Mouse (Mus musculus) G1E (cell line): ENCODE data around the gene Hmcn2. TPM values are rescaled to one million over a fixed set of nuclear protein-coding genes. Genes with fewer than 3 reads are reported as not detected.

ENCODE experiments used
- ATAC-seq: 2 replicates; pipeline ENCODE4 v1.8.0; 2016; ENCODE audit warnings: mild to moderate bottlenecking; ENCODE audit not compliant: insufficient number of reproducible peaks, poor library complexity, low FRiP score, severe bottlenecking; ENCODE audit errors: extremely low read depth
- DNase-seq: peaks from one replicate; pipeline ENCODE4 v3.0.0; 2012; ENCODE audit warnings: low spot score
- H3K27me3 ChIP-seq: 2 replicates; pipeline ENCODE4 v1.6.1; 2012; ENCODE audit warnings: mild to moderate bottlenecking, low read length, inconsistent platforms; ENCODE audit not compliant: insufficient read depth
- H3K36me3 ChIP-seq: replicated peaks from 2 replicates; pipeline ENCODE3; 2012; ENCODE audit warnings: mild to moderate bottlenecking, inconsistent platforms
- H3K4me1 ChIP-seq: 2 replicates; pipeline ENCODE4 v1.6.1; 2012; ENCODE audit warnings: low read depth, low read length, inconsistent platforms, mixed read lengths; ENCODE audit not compliant: insufficient read depth
- H3K4me3 ChIP-seq: 2 replicates; pipeline ENCODE4 v1.5.1; 2012; ENCODE audit warnings: low read depth, mild to moderate bottlenecking, inconsistent platforms, low read length, moderate library complexity, mixed read lengths
- H3K9me3 ChIP-seq: replicated peaks from 2 replicates; pipeline ENCODE4 v1.6.1; 2012; ENCODE audit warnings: inconsistent platforms
- CTCF ChIP-seq: IDR thresholded peaks from 2 replicates; pipeline ENCODE4 v1.5.1; 2012; ENCODE audit warnings: low read depth, low read length, inconsistent platforms, mixed read lengths
- GATA1 ChIP-seq: IDR thresholded peaks from 2 replicates; pipeline ENCODE4 v1.6.1; 2012; ENCODE audit warnings: borderline replicate concordance, low read length, inconsistent platforms, mixed read lengths
- GATA2 ChIP-seq: IDR thresholded peaks from 2 replicates; pipeline ENCODE4 v1.6.1; 2012; ENCODE audit warnings: low read depth, low read length, inconsistent platforms, borderline replicate concordance
- POLR2AphosphoS5 ChIP-seq: IDR thresholded peaks from 2 replicates; pipeline ENCODE4 v1.6.1; 2012; ENCODE audit warnings: low read depth, low read length, inconsistent platforms; ENCODE audit not compliant: insufficient replicate concordance
- TAL1 ChIP-seq: conservative IDR thresholded peaks from 2 replicates; pipeline ENCODE4 v1.6.1; 2012; ENCODE audit warnings: low read depth, low read length, inconsistent platforms, mixed read lengths
- polyA plus RNA-seq: library from polyadenylated mRNA; stranded (reverse); fragments of >175 nt; gene quantifications from 2 replicates; pipeline ENCODE4 v1.2.3, GENCODE M21; 2012
- total RNA-seq, 2 experiments: library from RNA; stranded (forward) in 1 of 2; stranded (reverse) in 1 of 2; fragments of 200-1000 nt in 1 of 2; fragments of >200 nt in 1 of 2; fragmentation: Nextera tagmentation in 1 of 2; gene quantifications; 2 replicates each; pipeline ENCODE4 v1.2.3; 2014 to 2017

Gene Hmcn2
- total and polyA plus RNA-seq, 3 experiments = 0.16 TPM; not detected in 2

- Histone ChIP-seq H3K36me3 (no peaks in the 10 kb centered on the region), H3K4me3 (no peak overlapping the region), H3K27me3 (peaks cover 18% of the 10 kb centered on the region), H3K9me3 (no peaks in the 10 kb centered on the region), H3K4me1 (0 out of 2 replicates have a peak, but pooled peaks cover 4% of the 10 kb centered on the region)
- no peak for ATAC-seq
- no peak for TF ChIP-seq TAL1
- no peak for TF ChIP-seq GATA2
- no peak for TF ChIP-seq GATA1
- TF ChIP-seq POLR2AphosphoS5 = no peak
- no peak for TF ChIP-seq CTCF
- DNase-seq = no peak
Measured at GRCm38 (mm10) chr2:31274993-31275392, 39.2 kb upstream of the Hmcn2 start.

- Histone ChIP-seq H3K27me3 (peaks cover 18% of the 10 kb centered on the region; the same call in 1 of the 2 replicates), H3K4me1 (no peaks in the 10 kb centered on the region), H3K36me3 (no peaks in the 10 kb centered on the region), H3K4me3 (no peak overlapping the region), H3K9me3 (no peaks in the 10 kb centered on the region)
- no peak for ATAC-seq
- no peak for TF ChIP-seq CTCF
- TF ChIP-seq TAL1 = no peak
- no peak for DNase-seq
Measured at GRCm38 (mm10) chr2:31277810-31278209, 36.4 kb upstream of the Hmcn2 start.

- no peak for ATAC-seq
- no peaks in the 10 kb centered on the region for H3K4me1 ChIP-seq
- TF ChIP-seq TAL1 (no peak), CTCF (no peak), POLR2AphosphoS5 (no peak), GATA2 (no peak)
- H3K9me3 ChIP-seq = no peaks in the 10 kb centered on the region
- no peak for DNase-seq
- H3K4me3 ChIP-seq = no peak overlapping the region
- peaks cover 19% of the 10 kb centered on the region; the same call in 1 of the 2 replicates for H3K27me3 ChIP-seq
- no peaks in the 10 kb centered on the region for H3K36me3 ChIP-seq
Measured at GRCm38 (mm10) chr2:31278483-31278882, 35.7 kb upstream of the Hmcn2 start.

DNA sequence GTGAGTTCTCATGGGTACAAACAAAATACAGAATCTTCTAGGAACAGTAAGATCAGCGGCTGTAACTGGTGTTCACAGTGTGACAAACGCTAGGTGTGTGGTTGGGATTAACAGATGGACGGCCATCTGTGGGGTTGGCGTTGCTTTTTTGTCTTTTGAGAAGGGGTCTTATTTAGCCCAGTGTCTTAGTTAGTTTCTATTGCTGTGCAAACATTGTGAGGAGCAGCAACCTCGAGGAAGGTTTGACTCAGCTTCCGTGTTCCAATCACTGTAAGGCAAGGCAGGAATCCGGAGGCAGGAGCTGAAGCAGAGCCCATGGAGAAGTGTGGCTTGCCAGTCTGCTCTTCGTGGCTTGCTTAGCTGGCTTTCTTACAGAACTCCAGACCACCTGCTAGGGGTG is 33.1 kb upstream of the Hmcn2 start:
- Histone ChIP-seq H3K4me3 (no peak overlapping the region), H3K27me3 (peaks cover 14% of the 10 kb centered on the region; the same call in 1 of the 2 replicates), H3K4me1 (no peaks in the 10 kb centered on the region), H3K36me3 (no peaks in the 10 kb centered on the region), H3K9me3 (no peaks in the 10 kb centered on the region)
- DNase-seq (no peak), ATAC-seq (no peak)
- TF ChIP-seq GATA2 (no peak), GATA1 (no peak), CTCF (no peak), TAL1 (no peak), POLR2AphosphoS5 (no peak)

DNA sequence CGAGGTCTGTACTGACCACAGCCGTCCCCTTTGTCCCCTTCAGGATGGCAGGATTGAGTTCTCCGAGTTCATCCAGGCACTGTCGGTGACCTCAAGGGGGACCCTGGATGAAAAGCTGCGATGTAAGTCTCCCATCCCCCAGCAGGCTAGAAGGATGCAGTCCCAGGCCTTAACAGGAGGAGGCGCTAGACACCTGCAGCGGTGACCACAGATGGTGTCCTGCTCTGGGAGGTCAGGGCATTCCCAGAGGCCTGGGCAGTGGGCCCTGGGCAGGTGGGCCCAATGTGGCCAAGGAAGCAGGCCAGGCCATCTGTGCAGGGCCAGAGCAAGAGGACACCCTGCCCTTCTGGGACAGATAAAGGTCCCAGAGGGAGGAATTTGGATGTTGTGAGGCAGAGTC is 31.9 kb upstream of the Hmcn2 start:
- H3K4me3 ChIP-seq = no peak overlapping the region
- ATAC-seq (no peak), DNase-seq (no peak)
- no peaks in the 10 kb centered on the region for H3K36me3 ChIP-seq
- TF ChIP-seq GATA2 (no peak), POLR2AphosphoS5 (no peak), GATA1 (no peak), CTCF (peak; percentile 19; the same call in 1 of the 2 replicates)
- H3K27me3 ChIP-seq = peaks cover 13% of the 10 kb centered on the region; the same call in 1 of the 2 replicates
- H3K9me3 ChIP-seq = no peaks in the 10 kb centered on the region
- no peaks in the 10 kb centered on the region for H3K4me1 ChIP-seq

- ATAC-seq = no peak
- H3K27me3 ChIP-seq = peaks cover 10% of the 10 kb centered on the region; the same call in 1 of the 2 replicates
- no peaks in the 10 kb centered on the region for H3K36me3 ChIP-seq
- H3K4me1 ChIP-seq = no peaks in the 10 kb centered on the region
- TF ChIP-seq POLR2AphosphoS5 (no peak), GATA2 (no peak), CTCF (no peak), TAL1 (no peak), GATA1 (no peak)
- no peak overlapping the region for H3K4me3 ChIP-seq
- DNase-seq = no peak
- H3K9me3 ChIP-seq = no peaks in the 10 kb centered on the region
Measured at GRCm38 (mm10) chr2:31282880-31283279, 31.3 kb upstream of the Hmcn2 start.

DNA sequence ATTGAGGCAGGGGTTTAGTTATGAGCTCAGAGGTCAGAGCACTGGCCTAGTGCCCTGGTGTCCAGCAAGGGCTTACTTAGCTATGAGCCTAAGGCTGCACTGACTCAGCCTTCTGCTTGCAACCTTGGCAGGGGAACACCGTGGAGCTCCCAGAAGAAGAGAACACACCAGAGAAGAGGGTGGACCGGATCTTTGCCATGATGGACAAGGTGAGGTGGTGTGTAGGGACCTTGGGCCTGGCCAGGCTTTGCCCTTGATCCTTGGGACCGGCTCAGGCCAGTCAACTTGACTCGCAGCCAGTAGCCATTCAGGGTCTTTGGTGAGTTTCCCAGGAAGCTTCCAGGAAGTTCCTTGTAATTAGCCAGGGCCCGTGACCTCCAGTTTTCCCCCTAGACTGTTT is 29.7 kb upstream of the Hmcn2 start:
- ATAC-seq = no peak
- peaks cover 10% of the 10 kb centered on the region; the same call in 1 of the 2 replicates for H3K27me3 ChIP-seq

More for the DNA sequence above, 29.7 kb upstream of the Hmcn2 start:
- no peak for DNase-seq
- no peaks in the 10 kb centered on the region for H3K4me1 ChIP-seq
- H3K36me3 ChIP-seq = no peaks in the 10 kb centered on the region
- TF ChIP-seq GATA2 = no peak
- TF ChIP-seq CTCF = no peak
- no peak for TF ChIP-seq GATA1
- H3K9me3 ChIP-seq = no peaks in the 10 kb centered on the region
- no peak overlapping the region for H3K4me3 ChIP-seq
